Mouse (Mus musculus): ENCODE results near the gene Arid4a.

The Arid4a gene

DNA sequence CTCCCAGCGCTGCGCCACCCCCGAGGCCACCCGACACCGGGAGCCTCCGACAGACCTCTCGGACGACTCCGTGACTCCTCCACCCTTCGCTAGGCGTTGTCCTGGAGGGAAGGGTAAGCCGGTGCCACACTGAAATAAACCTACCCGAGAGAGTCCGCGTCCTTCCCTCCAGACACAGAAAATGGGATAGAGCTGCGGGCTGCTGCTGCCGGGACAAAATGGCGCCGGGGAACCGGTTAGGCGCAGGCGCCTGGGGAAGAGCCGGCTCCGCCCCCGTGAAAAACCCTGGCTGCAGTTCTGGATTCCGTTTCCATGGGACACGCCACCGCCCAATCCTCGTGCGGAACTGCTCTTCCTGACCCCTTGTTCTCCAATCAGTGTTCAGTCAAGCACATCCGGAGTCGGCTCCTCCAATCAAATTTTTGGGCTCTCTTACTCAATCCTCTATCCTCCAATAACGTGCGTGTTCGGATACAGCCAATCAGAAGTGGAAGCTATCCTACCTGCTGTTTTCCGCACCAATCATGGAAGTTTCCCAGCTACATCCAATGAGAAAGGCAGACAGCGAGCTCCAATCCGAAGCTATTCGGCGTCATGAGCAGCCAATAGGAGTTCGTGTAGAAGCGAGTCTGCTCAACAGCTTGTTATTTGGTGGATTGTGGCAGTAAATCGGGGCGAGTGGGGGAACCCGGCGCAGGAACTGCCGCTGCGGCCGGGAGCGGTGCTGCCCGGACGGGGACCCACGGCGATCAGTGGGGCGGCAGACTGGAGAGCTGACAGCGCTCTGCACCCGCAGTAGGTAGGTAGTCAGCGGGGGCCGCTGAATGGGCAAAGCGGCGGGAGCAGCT, at the start of gene Arid4a:
Gene Arid4a (plus strand): TSS at position 628 of the 848 bp plus-strand sequence.
- peak; percentile 96 for DNase-seq

DNA sequence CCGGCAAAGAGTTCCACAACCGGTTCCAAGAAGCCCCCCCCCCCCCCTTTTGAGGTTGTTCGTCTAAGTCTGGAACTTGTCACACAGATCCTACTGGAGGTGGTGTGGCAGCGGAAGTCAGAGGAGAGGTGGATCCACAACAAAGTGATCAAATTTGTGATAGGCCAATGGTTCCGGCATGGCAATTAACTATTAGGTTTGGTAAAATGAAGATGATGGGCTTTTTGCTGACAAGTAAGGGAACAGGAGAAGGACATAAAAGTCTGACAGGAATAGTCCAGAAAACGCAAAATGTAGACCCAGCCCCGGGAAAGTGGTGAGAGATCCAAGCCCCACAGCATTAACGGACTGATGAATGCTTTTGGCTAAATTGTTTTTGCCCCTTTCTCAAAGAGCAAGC, 48.2 kb upstream of the Arid4a start:
- no peak for DNase-seq

DNA sequence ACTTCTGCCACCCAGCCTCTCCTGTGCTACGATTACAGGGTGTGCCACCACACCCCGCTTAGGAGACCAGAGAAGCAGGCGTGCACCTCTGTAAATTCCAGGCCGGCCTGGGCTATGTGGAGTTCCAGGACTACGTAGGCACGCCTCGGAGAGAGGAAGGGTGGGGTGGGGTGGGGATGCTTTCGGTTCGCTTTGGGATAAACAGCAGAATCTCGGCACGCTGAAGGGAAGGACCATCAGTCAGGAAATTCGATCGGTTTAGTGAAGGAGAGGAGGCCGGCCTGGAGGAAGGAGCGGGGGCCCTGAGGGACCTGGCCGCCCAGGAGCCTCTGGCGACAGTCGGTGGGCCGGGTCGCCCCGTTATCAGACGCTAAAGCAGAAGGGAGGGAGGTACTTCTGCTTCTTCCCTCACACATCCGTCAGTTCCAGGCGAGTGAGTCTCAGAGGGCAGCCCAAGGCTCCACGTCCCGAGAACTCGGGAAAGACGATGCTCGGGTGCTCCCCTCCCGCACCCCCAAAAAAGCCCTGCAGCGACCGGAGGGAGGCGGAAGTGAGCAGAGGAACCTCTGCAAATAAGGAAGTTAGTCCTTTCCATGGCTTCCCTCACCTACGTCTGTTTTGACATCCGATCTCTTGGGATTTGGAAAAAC, 47.5 kb upstream of the Arid4a start:
- DNase-seq, result peak; percentile 91

DNA sequence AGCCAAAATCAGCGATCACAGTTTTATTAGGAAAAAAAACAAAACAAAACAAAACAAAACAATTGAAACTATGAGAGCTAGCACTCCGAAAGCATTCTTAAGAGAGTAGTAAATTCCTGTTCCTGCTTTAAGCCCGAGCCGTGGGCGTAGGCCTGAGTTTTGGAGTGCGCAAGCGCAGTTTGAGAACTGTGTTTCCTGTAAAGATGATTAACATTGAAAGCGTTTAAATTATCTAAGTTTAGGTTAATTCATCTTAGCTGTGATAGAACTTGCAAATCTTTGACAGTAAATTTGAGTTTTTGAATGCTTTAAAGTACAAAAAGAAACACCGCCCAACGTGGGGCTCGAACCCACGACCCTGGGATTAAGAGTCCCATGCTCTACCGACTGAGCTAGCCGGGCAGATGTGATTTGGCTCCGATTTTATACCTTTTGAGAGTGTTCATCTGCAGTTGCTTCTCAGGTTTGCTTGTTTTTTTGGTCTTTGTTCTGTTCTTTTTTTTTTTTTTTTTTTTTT, 46.9 kb upstream of the Arid4a start:
- DNase-seq, result peak; percentile 89

DNA sequence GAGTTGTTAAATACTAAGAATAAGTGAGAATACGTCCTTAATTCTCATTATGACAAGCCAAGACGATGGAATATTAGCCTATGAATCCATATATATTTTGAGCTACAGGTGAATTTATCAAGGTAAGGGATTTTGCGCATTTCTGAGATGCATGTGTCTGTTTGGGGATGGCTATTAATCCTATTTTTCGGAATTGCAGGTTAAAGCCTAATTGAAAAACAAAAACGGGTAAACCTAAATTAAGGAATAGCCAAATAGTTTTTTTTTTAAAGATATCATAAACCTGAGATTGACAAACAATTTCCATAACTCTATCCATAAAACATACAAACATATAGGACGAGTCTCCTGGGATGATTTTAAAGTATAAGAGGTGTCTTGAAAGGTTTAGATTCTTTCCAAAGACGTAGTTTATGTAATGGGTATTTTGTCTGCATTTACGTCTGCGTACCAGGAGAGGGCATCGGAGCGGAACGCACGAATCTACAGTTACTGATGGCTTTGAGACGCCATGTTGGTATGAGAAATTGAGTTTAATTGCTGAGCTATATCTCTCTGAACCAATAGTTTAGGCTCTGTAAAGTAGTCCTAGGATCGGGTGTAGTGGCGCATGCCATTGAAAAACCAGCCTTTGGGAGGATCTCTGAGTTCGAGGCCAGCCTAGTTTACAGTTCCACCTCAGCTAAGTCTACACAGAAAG, 46.2 kb upstream of the Arid4a start:
- peak; percentile 66 for DNase-seq

DNA sequence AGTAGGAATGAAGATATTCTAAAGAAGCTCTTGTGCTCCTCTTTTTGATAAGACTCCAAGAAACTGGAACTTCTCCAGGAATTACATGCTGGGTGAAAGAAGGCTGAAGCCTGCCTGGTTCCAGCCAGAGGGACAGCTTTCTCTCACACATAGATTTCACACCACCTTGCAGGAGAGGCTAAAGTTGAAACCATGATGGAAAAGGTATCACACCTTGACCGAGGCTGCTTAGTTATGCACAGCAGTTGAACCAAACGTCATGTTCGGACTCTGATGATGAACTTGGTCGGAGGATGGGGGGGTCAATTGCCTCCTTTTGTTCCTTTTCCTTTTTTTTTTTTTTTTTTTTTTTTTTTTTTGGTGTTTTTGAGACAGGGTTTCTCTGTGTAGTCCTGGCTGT, 42.0 kb upstream of the Arid4a start:
- no peak for DNase-seq

DNA sequence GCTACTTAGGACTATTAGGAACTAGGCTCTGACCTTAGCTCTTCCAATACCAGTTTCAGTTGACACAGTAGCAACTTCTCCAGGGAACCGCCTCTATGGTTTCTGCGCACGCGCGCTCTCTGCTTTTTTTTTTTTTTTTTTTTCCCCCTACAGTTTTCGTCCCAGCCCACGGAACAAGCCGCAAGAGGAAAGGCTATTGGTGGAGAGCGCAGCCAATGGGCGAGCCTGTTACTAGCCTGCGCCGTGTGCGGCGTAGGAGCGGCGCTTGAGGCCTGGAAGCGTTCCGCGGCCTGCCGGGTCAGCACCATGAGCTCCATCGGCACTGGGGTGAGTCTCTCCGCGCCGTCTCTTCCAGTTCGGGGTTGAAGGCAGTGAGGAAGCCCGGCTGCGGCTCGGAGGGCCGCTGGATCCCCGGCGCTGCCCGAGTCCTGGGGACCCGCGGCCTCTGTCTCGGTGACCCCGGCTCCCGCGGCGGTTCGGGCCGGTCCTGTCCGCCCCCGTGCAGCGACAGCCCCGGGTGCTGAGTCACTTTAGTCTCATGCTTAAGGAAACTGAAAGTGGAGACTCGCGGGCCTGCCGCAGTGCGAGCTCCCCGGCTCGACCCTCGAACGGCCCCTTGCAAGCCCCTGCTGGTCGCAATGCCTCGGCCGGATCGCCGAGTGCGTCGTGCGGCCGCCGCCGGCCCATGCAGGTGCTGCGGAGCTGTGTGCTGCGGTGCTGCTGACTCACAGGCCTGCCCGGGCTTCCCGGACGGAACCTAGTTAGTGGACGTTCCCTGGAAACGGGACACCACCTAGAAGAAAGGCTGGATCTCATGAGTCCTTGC, 41.1 kb upstream of the Arid4a start, which contains the start of gene Psma3:
Gene Psma3 (plus strand): TSS at position 181 of the 826 bp plus-strand sequence.
- peak; percentile 90 for DNase-seq

DNA sequence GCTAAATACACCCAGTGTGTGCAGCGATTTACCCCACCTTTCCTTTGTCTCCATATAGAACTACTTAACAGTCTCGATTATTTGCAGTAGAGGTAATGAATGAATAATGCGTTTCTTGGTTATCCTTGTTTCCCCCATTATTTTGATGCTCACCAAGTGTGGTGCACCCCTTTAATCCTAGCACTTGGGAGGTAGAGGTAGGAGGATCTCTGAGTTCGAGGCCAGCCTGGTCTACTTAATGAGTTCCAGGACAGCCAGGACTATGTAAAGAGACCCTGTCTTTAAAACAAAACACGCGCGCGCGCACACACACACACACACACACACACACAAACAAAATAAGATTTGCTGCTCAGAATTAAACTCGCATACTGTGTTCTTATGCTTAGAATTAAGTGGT, 40.4 kb upstream of the Arid4a start:
- DNase-seq, result peak; percentile 13

DNA sequence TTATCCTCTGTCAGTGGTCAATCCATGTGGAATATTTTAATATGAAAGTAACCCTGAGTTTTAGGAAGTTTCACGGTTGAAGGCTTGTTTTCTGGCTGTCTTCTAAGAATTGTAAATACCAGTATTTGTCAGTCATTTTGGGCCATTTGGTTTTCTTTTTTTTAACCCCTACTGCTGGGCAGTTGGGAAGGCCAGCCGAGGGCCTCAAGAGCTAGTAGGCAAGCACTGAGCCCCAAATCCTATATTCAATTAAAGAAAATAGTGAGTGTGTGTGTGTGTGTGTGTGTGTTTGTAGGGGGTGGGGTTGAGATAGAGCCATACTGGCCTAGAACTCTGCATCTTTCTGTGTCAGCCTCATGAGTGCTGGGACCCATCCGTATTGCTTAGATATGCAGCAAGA, 39.9 kb upstream of the Arid4a start:
- no peak for DNase-seq

DNA sequence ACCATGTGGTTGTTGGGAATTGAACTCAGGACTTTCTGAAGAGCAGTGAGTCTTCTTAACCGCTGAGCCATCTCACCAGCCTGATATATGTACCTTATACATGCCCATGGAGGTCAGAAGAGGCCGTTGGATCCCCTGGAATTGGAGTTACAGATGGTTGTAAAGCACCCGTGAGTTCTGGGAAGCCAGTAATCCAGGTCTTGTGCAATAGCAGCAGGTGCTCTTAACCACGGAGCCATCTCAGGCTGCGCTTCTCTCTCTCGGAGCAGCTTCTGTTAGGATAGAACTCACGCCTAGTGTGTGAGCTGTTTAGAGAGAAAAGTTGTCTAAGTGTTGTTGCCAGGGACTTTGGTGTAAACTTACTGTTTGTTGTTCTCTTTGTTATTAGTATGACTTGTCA, 37.4 kb upstream of the Arid4a start:
- no peak for DNase-seq

DNA sequence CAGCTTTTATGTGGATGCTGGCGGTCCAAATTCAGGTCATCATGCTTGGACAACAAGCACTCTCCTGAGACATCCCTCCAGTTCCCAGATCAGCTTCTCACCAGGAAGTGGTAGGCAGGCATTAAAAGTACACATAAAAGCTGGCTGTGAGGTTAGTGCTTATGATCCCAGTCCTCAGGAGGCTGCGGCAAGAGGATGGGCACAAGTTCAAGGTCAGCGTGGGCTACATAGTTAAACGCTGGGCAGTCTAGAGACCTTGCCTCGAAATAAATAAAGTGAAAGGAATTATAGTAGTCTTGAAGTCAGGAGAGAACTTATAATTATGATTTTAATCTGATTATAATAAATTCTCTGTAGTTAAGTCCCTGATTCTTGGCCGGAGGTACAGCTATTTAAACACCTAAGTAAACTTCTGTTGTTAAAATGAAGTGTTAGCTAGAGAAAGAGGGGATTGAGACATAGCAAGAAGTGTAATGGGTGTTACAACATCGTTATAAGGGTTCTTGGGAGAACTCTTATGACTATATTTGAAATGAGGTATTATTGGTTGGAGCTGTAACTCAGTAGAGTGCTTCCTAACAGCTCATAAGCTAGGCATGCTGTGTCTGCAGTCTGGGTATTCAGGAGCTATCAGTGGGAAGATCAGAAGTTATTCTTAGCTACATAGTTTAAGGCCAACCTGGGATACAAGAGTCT, 30.8 kb upstream of the Arid4a start:
- no peak for DNase-seq

DNA sequence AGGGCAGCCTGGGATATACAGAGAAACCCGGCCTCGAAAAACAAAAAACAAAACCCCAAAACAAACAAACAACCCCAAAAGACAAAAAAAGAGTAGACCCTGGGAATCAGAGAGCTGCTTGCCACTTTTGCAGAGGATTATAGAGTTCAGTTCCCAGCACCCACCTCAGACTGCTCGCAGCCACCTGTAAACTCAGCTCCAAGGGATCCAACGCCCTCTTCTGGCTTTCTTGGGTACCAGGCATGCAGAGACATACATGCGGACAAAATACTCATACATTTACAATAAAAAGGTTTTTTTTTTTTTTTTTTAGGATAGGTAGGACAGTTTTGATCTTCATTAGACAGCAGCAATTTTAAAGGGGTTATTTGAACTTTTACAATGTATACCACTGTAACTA, 18.6 kb upstream of the Arid4a start:
- DNase-seq, result no peak

DNA sequence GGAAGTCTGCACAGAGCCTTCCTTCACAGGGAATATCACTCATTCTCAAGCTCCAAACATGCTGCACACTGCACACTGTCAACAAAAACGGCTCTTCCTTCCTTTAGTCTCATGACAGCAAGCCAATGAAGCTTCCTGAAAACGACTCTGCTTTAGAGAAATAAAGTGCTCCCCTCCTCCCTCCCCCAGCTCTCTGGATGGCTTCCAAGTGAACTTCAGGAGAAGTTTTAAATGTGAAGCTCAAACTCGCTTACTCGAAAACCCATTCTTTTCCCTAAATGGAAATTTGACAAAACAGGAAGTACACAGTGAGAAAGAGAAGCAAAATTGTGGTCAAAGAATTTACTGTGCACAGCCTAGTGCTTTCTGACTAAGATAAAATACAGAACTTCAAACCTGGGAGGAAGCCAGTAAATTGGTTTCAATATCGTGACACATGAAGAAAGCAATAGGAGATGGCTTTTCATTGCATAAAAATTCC, 16.3 kb upstream of the Arid4a start:
- peak; percentile 34 for DNase-seq

DNA sequence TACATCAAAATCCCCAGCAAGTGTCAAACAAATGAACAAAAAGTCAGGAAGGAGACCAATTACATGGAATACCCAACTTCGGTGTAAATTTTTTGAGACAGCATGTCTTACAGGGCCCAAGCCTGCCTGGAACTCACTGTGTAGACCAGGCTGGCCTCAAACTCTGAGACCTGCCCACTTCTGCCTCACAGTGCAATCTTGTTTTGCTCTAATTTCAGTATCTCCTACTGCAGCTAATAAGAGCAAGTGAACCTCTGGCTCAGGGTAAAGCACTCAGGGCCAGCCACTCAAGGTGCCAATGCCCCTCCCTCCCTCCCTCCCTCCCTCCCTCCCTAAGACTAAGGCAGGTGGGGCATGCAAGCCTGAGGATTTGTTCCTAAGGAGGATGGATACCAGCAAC, 15.4 kb upstream of the Arid4a start:
- no peak for DNase-seq

DNA sequence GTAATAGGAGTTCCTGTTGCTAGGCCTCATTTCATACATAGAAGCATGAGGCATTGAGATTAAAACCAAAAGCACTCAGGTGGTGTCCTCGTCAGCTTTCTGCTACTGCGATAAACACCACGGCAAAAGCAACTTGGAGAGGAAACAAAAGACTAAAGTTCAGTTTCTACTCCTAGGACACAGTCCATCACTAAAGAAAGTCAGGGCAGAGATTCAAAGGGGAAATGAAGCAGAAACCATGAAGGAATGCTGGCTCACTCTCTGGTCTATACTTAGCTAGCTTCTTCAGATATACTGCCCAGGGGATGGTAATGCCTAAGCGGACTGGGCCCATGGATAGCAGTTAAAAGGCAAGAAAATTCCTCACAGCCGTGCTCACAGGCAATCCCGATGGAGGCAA, 14.3 kb upstream of the Arid4a start:
- no peak for DNase-seq

DNA sequence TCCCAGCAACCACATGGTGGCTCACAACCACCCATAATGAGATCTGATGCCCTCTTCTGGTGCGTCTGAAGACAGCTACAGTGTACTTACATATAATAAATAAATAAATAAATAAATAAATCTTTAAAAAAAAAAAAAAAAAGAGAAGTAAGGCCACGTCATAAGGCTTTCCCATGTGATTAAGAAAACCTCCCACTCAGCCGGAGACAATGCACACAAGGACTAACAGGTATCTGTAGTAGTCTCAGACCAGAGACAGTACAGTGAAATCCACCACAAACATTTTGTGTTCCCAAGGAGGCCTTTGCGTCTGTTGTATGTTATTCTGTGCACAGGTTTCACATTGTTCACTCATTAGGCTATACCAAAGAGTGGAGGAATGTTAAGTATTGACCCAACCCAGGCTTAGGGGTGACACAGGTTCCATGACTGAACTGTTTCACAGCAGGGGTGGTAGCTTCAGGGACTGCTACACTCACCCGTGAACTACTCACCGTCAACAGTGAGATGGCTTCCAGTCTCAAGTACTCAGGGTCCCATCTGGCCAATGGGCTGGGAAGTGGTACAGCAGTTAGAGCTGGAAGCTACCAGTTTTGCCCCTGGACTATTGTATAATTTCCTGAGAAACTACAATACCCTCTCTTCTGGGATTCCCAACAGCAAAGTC, 11.9 kb upstream of the Arid4a start:
- DNase-seq, result no peak

DNA sequence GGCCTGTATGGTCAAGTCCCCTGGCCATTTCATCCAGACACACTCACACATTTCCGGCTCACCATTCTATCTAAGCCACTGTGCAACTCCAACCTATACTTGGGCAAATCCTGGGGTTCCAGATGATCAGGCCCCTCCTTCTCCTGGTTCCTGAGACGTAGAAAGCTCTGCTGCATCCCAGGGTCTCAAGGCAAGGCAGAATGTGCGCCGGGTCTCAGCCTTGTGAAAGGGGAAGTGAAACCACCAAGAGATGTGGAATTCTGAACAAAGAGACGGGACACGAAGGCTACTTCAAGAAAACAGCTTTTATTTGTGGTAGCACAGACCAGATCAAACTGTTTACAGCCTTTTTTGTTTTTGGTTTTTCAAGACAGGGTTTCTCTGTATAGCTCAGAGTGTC, 9.6 kb upstream of the Arid4a start:
- DNase-seq, result no peak

DNA sequence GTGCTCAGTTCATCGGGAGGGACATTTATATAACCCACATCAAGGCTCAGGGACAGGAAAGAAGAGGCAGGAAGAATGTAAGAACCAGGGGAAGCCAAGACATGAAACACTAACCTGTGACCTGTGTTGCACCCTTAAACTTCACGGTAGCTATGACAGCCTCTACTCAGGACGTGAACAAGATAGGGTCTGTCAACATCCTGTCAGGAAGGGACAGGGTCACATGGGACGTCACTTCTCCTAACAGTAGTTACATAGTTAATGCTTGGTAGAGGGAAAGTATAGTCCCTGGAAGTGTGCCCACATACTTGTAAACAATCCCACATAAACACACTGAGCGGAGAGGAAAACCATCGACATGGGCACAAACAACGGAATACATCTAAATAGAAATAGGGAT, 8.9 kb upstream of the Arid4a start:
- no peak for DNase-seq

DNA sequence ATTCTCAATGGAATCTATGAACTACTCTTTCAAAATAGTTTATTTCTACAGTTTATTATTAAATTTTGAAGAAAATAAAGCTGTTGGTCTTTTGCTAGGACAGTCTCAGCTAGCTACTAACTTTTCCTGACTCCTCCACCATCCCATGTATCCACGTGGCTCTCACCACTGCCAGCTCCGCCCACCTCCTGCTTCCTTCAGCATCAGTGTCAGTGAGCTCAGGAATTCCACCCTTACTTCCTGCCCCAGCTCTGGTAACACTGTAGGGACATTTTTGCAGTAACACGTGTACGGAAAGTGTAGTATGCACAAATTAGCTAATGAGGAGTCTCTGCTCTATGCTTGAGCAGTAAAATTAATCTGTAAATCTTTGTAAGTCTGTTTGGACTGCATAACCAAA, 6.0 kb upstream of the Arid4a start:
- no peak for DNase-seq

DNA sequence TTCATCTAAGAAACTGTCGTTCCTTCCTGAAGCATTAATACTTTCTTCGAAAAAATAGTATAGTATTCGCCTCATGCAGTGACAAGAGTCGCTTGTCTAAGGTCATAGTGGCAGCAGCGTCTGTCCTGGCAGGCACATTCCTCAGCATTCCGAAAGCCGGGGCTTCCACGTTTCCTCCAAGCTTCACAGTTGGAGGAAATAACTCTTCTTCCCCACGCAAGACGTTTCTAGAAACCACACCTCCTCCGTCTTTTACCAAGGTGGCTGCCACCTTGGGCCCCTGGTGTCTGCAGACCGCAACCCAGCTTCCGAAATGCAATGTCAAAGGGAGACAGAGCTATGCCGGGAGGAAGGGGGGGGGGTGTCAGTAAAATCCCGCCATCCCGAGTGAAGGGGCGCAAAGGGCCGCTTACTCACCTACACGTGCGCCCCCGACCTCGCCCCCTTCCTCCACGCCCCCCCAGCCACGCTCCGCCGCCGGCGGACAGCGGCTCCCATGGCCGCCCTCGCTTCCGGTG, 886 bp upstream of the Arid4a start:
- peak; percentile 86 for DNase-seq

DNA sequence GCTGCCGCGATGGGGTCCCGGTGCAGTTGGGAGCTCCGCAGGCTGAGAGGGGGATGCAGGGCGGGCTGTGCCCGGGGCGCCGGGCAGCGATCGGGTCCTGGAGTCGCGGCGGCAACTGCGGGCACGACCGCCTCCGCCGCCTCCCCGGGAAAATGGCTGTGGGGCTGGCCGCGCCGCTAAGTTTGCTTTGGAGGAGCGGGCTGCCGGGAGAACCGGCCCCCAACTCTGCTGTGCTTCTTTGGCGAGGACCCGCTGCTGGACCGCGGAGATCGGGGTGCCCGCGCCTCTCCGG, 367 bp downstream of the Arid4a start:
- no peak for DNase-seq
